Mouse (Mus musculus) heart, adult 18-20 months (tissue): ENCODE measurements around the gene Pla2g6. TPM values are rescaled to one million over a fixed set of nuclear protein-coding genes. Genes with fewer than 3 reads are reported as not detected.
A peak's percentile ranks its signal among the peaks of the same experiment; 100 is the strongest.

Experiments
- DNase-seq, 2 experiments: peaks; one replicate each; pipeline ENCODE4 v3.0.0; 2021 to 2022; ENCODE audit warnings: mixed read lengths in 1 of 2
- total RNA-seq, 2 experiments: library from RNA; stranded (reverse); gene quantifications; 2 replicates each; pipeline ENCODE4 v1.2.3; 2021

The Pla2g6 gene
- total RNA-seq, 2 experiments from 2014 or later: 9.4 to 11.3 TPM

DNA sequence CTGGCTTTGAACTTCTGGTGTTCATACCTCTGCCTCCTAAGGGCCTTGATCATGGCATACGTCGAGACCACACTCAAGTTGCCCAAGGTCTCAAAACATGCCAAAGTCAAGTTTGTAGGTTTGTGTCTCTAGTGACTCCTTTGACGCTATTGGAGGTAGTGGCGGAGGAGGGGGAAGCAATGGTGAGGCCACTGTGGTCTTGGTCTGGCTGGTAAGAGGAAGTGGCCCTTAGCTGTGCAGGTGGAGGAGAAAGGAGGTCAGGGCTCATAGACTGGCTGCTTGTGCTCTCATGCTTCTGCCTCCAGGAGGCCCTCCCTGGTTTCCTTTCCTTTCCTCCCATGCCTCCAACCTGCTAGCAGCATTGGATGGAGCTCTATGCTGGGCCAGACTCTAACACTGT, 22.7 kb upstream of the Pla2g6 start:
- no peak for DNase-seq

- no peak for DNase-seq
Observed at GRCm38 (mm10) chr15:79348651-79349050, 20.5 kb upstream of the Pla2g6 start.

DNA sequence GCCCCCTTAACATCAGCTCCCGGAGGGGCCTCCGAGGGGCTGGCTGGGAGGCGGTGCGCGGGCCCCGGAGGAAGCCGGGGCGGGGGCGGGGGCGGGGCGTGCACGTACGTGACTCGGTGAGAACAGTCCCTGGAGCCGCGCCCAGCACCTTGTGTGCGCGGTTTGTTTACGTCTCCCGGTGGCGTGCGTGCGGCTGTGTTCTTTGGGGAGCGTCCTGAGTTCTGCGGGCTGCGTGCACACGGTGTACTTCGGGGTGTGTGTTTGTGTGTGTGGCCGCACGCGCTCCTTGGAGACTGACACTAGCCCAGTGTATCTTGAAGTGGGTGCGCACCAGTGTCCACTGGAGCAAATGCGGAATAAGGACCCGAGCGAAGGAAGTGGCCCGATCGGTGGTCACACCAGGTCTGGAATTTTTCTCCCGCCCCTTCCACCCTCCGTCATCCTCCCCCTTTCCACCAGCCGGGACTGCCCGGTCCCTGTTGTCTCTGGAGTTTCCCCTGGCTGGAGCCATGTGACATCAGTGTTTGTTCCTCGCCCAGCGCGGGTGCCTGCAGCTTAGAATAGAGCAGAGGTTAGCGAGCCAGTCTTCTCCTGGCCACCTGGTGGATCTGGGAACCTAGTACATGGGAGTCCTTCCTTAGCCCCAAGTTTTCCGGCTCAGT, 19.8 kb upstream of the Pla2g6 start:
- DNase-seq: peak; percentile 87

GRCm38 (mm10) chr15:79347165-79347844, 19.1 kb upstream of the Pla2g6 start:
- peak; percentile 94 for DNase-seq

- peak in 1 of 2 experiments; percentile 26 for DNase-seq
Observed at GRCm38 (mm10) chr15:79346051-79346793, 18.0 kb upstream of the Pla2g6 start, which contains the start of gene Maff. Maff (plus strand) TSS chr15:79346621.

- no peak for DNase-seq
Observed at GRCm38 (mm10) chr15:79344627-79345026, 16.4 kb upstream of the Pla2g6 start.

DNA sequence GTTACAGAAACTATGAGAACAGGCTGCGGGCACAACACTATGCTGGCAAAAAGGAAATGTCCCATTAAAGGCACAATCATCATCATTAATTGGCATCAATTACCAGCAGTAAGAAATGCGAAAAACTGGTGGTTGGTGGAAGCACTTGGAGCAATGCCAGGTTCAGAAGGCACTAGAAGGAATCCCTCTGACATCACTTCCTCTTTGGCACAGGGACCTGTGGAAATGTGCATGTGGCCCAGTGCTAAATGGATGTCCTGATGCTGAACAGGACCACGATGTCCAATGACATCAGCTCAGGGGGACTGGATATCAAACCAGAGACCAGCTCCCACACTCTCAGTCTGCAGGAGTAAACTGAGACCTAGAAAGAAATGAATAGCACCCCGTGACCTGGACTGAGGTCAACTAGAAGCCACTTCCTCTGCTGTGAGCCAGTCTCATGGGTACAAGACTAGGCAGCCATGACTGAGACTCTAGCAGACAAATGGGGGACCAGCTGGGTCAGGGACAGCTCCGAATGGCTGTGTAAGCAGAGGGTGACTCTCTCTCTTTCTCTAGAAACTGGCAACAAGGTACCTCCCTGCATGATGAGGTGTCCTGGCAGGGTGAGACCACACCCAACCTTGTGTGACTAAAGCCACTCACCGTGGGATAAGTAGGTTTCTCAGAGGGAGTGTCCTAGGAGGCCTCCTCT, 14.6 kb upstream of the Pla2g6 start:
- no peak for DNase-seq

- no peak for DNase-seq
Observed at GRCm38 (mm10) chr15:79338978-79339377, 10.8 kb upstream of the Pla2g6 start.

DNA sequence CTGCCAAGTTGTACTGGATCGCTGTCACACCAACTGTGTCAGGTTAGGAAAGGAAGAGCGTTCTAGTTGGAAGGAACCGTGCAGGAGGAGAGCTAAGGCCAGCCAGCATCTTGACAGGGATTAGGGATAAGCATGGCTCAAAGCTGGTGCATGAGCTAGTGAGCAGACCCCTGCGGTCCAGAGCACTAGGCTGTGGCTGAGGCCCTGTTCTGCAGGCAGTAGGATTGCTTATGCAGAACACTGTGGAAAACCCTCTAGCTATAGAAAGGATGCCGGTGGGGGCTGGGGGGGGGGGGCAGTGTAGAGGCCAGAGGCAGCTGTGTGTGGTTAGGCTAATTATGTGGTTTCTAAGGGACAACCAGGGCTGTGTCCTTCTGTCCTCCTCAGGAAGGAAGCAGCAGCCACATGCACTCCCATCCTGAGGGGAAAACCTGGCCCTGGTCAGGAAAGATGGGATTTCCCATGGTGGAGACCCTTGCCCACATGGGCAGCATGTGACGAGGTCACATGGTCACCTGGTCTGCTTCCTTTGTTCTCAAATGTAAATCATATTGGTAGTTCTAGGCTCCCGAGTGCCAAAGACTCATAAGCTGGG, 7.0 kb upstream of the Pla2g6 start:
- no peak for DNase-seq

- peak in 1 of 2 experiments; percentile 28 for DNase-seq
Observed at GRCm38 (mm10) chr15:79333409-79333808, 5.2 kb upstream of the Pla2g6 start.

- no peak for DNase-seq
Observed at GRCm38 (mm10) chr15:79330521-79330920, 2.3 kb upstream of the Pla2g6 start.

GRCm38 (mm10) chr15:79329979-79330363, 1.8 kb upstream of the Pla2g6 start:
- DNase-seq: no peak

DNA sequence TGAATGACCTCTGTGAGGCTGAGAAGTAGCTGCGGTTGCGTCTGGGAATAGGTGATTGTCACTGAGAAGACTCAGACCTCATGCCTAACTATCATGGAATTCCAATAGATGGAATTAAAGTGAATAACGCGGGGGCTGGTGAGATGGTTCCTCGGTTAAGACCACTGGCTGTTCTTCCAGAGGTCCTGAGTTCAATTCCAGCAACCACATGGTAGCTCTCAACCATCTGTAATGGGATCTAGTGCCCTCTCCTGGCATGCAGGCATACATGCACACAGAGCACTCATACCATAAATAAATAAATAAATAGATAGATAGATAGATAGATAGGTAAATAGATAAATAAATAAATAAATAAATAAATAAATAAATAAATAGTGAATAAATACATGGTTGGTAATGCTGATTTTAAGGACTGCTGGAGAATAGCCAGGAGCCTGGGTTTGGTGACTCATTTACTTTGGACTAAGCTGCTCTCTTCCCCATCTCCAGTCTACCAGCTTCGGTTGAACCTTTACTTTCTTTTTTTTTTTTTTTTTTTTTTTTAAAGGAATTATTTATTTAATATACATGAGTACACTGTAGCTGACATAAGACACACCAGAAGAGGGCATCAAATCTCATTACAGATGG, 1.3 kb upstream of the Pla2g6 start:
- peak in 1 of 2 experiments; percentile 17 for DNase-seq

- peak in 1 of 2 experiments; percentile 11 for DNase-seq
Observed at GRCm38 (mm10) chr15:79328939-79329275, 717 bp upstream of the Pla2g6 start.

GRCm38 (mm10) chr15:79326971-79327961, 924 bp downstream of the Pla2g6 start:
- DNase-seq: peak in 1 of 2 experiments; percentile 56

GRCm38 (mm10) chr15:79326264-79326663, 1.9 kb downstream of the Pla2g6 start:
- no peak for DNase-seq

GRCm38 (mm10) chr15:79325742-79326141, 2.4 kb downstream of the Pla2g6 start:
- DNase-seq: no peak

- no peak for DNase-seq
Observed at GRCm38 (mm10) chr15:79324373-79324772, 3.8 kb downstream of the Pla2g6 start.

DNA sequence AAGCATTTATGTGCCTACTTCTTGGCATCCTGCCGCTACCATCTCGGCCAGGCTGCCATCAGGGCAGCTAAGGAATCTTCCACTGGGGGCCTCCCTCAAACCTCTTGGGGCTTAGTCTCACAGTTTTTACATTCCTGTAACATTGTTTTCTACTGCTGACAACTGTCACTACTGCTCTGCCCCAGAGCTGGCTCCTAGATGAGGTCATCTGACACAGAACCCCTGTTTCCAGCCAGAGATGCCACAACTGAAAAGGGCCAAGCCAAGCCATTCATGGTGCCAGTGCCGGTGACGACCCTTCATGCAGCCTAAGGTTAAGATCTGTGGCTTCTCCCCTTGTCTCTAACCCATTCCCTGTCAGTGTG, 4.4 kb downstream of the Pla2g6 start:
- DNase-seq: no peak
